ENCODE assay signal across 10 mouse cellular contexts in genomic region chr6:126599201-126599995, GRCm38 (mm10). TPM values are rescaled to one million over a fixed set of nuclear protein-coding genes. Genes with fewer than 3 reads are reported as not detected.
DNase-seq lines count a peak whose midpoint lies in the region; ATAC-seq and TF ChIP-seq lines count a peak whose summit lies in the region.
"Had no signal": no experiment of that assay in that cellular context is flagged by ENCODE, and none has a peak within 500 bp of the region (broad histone marks: within the 10 kb centered on the region; RNA-seq: fewer than 3 reads in every experiment).

No protein-coding gene starts in this region.

- POLR2A ChIA-PET in Patski (lab: Charles Lee) = no interaction called here

- no peaks in the 10 kb centered on the region for H3K4me1 ChIP-seq in kidney, embryonic 14.5 days (ENCODE audit: control insufficient read depth, insufficient read depth, low read length)
- H3K4me1 ChIP-seq: heart, embryonic 15.5 days had no signal

- DNase-seq in kidney, adult 18-20 months = peak; percentile 27
- DNase-seq in A20 (ENCODE audit: low read depth, low spot score) (peak; percentile 6), Patski (ENCODE audit: low read depth, low spot score) (no peak)
- DNase-seq in kidney, adult 8-10 months = peak; percentile 28 to 39
- no peak for DNase-seq in ovary, adult 18-20 months (ENCODE audit: low spot score)
- no peak for DNase-seq in yolk sac, embryonic 10.5 days (ENCODE audit: low spot score)

- H3K27me3 ChIP-seq in kidney, embryonic 14.5 days (ENCODE audit: control insufficient read depth, insufficient read depth, low read length) = no peaks in the 10 kb centered on the region
- H3K27me3 ChIP-seq in Patski = peaks cover 19% of the 10 kb centered on the region
- H3K27me3 ChIP-seq: forebrain, embryonic 15.5 days; heart, embryonic 15.5 days had no signal

- H3K4me3 ChIP-seq in kidney, embryonic 14.5 days (ENCODE audit: low read length) = no peak overlapping the region
- H3K4me3 ChIP-seq: forebrain, embryonic 15.5 days; heart, embryonic 15.5 days; myocyte had no signal

- no peaks in the 10 kb centered on the region for H3K9me3 ChIP-seq in kidney, embryonic 14.5 days (ENCODE audit: control insufficient read depth, low read length)
- H3K9me3 ChIP-seq: forebrain, embryonic 15.5 days; heart, embryonic 15.5 days had no signal

- ATAC-seq in kidney, embryonic 14.5 days (ENCODE audit: low FRiP score, low TSS enrichment) = no peak
- peak; percentile 66 for ATAC-seq in Patski
- ATAC-seq: forebrain, embryonic 15.5 days had no signal

- no peaks in the 10 kb centered on the region for H3K36me3 ChIP-seq in kidney, embryonic 14.5 days (ENCODE audit: control insufficient read depth, insufficient read depth, low read length)
- H3K36me3 ChIP-seq: forebrain, embryonic 15.5 days; heart, embryonic 15.5 days had no signal

- in situ Hi-C loops in Patski (cut with MboI; ENCODE audit: low pct_unique_long_range_greater_than_20kb) = no loop called here

- no peak overlapping the region for H3K9ac ChIP-seq in kidney, embryonic 14.5 days (ENCODE audit: low read depth, low read length)
- H3K9ac ChIP-seq: forebrain, embryonic 15.5 days; heart, embryonic 15.5 days had no signal

- no peak overlapping the region for H3K4me2 ChIP-seq in kidney, embryonic 14.5 days (replicated peaks; ENCODE audit: low read depth, low read length)
- H3K4me2 ChIP-seq: forebrain, embryonic 15.5 days; heart, embryonic 15.5 days had no signal

- WGBS in kidney, embryonic 14.5 days = 79% methylated on average over 3 of the region's 3 CpGs

- H3K27ac ChIP-seq in kidney, embryonic 14.5 days (ENCODE audit: low read depth, low read length) = no peak overlapping the region
- H3K27ac ChIP-seq: heart, embryonic 15.5 days had no signal

- peak; percentile 66 for TF ChIP-seq CTCF in Patski (IDR thresholded peaks at IDR 0.05)

- CTCF ChIA-PET in Patski (lab: Charles Lee) = interaction anchor here (1.1 kb wide), 1 partner anchor 11 kb away, joined by 3 read pairs; no protein-coding TSS in a partner anchor

RNA-seq across cellular contexts. Expression of gene Kcna1, which starts 46.8 kb away (rescaled TPM):
- polyA plus RNA-seq in kidney, embryonic 14.5 days (2014; fragmentation: Nextera tagmentation; extraction: Ambion mirVana) = 0.30 and 0.66 TPM in 2 replicates
- polyA plus RNA-seq in Patski (2021) = 0.42 TPM
- polyA plus RNA-seq: myocyte had no signal

Comparison
In these comparisons a context has a peak if more than half of its experiments do, and no peak if none do; other contexts are left out.
1. DNase-seq: peak in kidney, adult 18-20 months (single experiment), A20 (single experiment) and kidney, adult 8-10 months (2 of 2); none in Patski (single experiment), ovary, adult 18-20 months (single experiment) and yolk sac, embryonic 10.5 days (single experiment).